Mouse (Mus musculus) bone marrow, adult 2 months (tissue): ENCODE results near the gene Mllt6. TPM values are rescaled to one million over a fixed set of nuclear protein-coding genes. Genes with fewer than 3 reads are reported as not detected.
A peak's percentile ranks its signal among the peaks of the same experiment; 100 is the strongest.

Experiments
- H3K27ac ChIP-seq: fragments of 200-500 bp; 2 replicates; pipeline ENCODE4 v1.5.1; 2012; ENCODE audit warnings: low read depth, mild to moderate bottlenecking, control low read depth, inconsistent platforms, low read length; ENCODE audit not compliant: control insufficient read depth, poor library complexity, insufficient read depth
- H3K4me1 ChIP-seq: fragments of 200-500 bp; 2 replicates; pipeline ENCODE4 v1.6.1; 2011; ENCODE audit warnings: low read length; ENCODE audit not compliant: control insufficient read depth, insufficient read depth
- H3K4me3 ChIP-seq: fragments of 200-500 bp; replicated peaks from 2 replicates; pipeline ENCODE3; 2011; ENCODE audit warnings: mild to moderate bottlenecking, low read depth, low read length, control low read depth; ENCODE audit not compliant: control insufficient read depth
- CTCF ChIP-seq: fragments of 200-500 bp; IDR thresholded peaks from 2 replicates; pipeline ENCODE4 v1.5.1; 2011; ENCODE audit warnings: low read length, control low read depth; ENCODE audit not compliant: control insufficient read depth, insufficient read depth
- POLR2A ChIP-seq: fragments of 200-500 bp; IDR thresholded peaks from 2 replicates; pipeline ENCODE4 v1.6.1; 2011; ENCODE audit warnings: low read depth, mild to moderate bottlenecking, control low read depth, low read length, borderline replicate concordance; ENCODE audit not compliant: control insufficient read depth
- WGBS: fragments of 180-500 bp; shearing (Covaris S2); methylation state at CpG from one replicate; pipeline ENCODE4 v1.1.7; 2018; 5-methylcytosine and 5-hydroxymethylcytosine counted together
- polyA plus RNA-seq: library from polyadenylated mRNA; stranded (reverse); fragments of >200 nt; gene quantifications from 2 replicates; pipeline ENCODE4 v1.2.4, GENCODE M21; 2011; ENCODE audit warnings: low replicate concordance; ENCODE audit not compliant: missing spikeins, insufficient read depth, insufficient read length

Gene Mllt6
- polyA plus RNA-seq, 1 experiment: 23.7 TPM

GRCm38 (mm10) chr11:97689861-97690260 lies 26.6 kb downstream of the Mllt6 start:
- Histone ChIP-seq H3K4me3 (no peak overlapping the region), H3K4me1 (no peaks in the 10 kb centered on the region; the same call in 1 of the 2 replicates), H3K27ac (no peak overlapping the region)
- TF ChIP-seq POLR2A (no peak), CTCF (peak; percentile 88)
- WGBS: 27% methylated on average over 10 of the region's 10 CpGs

- Histone ChIP-seq H3K27ac (no peak overlapping the region), H3K4me3 (no peak overlapping the region), H3K4me1 (no peaks in the 10 kb centered on the region)
- WGBS: 76% methylated on average over 4 of the region's 4 CpGs
- TF ChIP-seq CTCF (no peak), POLR2A (no peak)
Measured at GRCm38 (mm10) chr11:97694435-97694834, 31.2 kb downstream of the Mllt6 start.

GRCm38 (mm10) chr11:97694921-97695711 lies 31.9 kb downstream of the Mllt6 start:
- Histone ChIP-seq H3K27ac (no peak overlapping the region), H3K4me3 (no peak overlapping the region), H3K4me1 (no peaks in the 10 kb centered on the region)
- WGBS: 91% methylated on average over 17 of the region's 17 CpGs
- TF ChIP-seq POLR2A: no peak

GRCm38 (mm10) chr11:97695712-97696401 lies 32.6 kb downstream of the Mllt6 start:
- no peak overlapping the region for H3K4me3 ChIP-seq
- H3K4me1 ChIP-seq: no peaks in the 10 kb centered on the region; the same call in 1 of the 2 replicates
- WGBS: 75% methylated on average over 9 of the region's 9 CpGs
- H3K27ac ChIP-seq: no peak overlapping the region
- TF ChIP-seq POLR2A: no peak
- TF ChIP-seq CTCF: no peak

- no peak overlapping the region for H3K27ac ChIP-seq
- no peaks in the 10 kb centered on the region; the same call in 1 of the 2 replicates for H3K4me1 ChIP-seq
- WGBS: 89% methylated on average over 8 of the region's 8 CpGs
- no peak overlapping the region for H3K4me3 ChIP-seq
- no peak for TF ChIP-seq CTCF
- no peak for TF ChIP-seq POLR2A
Measured at GRCm38 (mm10) chr11:97696669-97697068, 33.5 kb downstream of the Mllt6 start.

GRCm38 (mm10) chr11:97697199-97697890 lies 34.1 kb downstream of the Mllt6 start:
- Histone ChIP-seq H3K4me3 (no peak overlapping the region), H3K4me1 (no peaks in the 10 kb centered on the region; the same call in 1 of the 2 replicates), H3K27ac (no peak overlapping the region)
- WGBS: 74% methylated on average over 11 of the region's 11 CpGs
- TF ChIP-seq POLR2A: no peak
- TF ChIP-seq CTCF: no peak

- H3K4me3 ChIP-seq: no peak overlapping the region
Measured at GRCm38 (mm10) chr11:97697891-97698529, 34.8 kb downstream of the Mllt6 start.

More at GRCm38 (mm10) chr11:97697891-97698529, 34.8 kb downstream of the Mllt6 start:
- H3K4me1 ChIP-seq: no peaks in the 10 kb centered on the region; the same call in 1 of the 2 replicates
- TF ChIP-seq CTCF (no peak), POLR2A (no peak)
- 70% methylated on average over 14 of the region's 14 CpGs for WGBS
- H3K27ac ChIP-seq: no peak overlapping the region
